Mouse (Mus musculus): ENCODE measurements at regions not wholly inside any gene's neighbourhood (a gene's known extent, or its start where the extent isn't known, plus 50 kb on each side); places are given as distances from the start of the nearest gene placed in this dataset.

DNA sequence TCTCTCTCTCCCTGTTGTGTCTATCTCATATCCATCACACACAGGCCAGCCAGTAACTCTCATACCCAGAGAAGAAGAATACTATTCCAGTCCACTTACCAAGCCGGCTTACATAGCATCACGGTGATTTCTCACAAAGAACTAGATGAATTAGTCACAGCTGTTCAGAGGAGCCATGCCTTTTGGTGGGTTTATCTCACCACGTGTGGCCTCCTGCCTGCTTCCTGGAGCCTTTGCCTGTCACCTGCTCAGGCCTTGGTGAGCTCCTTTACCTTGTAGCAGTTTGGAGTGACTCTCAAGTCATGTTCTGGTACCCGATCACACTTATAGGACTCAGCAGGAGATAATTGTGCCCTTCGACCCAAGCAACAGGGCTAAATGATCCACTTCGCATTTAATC lies 331.2 kb upstream of the Prickle1 start:
- TF ChIP-seq POLR2A (IDR thresholded peaks at IDR 0.05; ENCODE audit: insufficient read depth, low read length) (no peak), CTCF (IDR thresholded peaks at IDR 0.05; ENCODE audit: low read depth, low read length) (no peak)
